Mouse (Mus musculus): ENCODE measurements around the gene Bcor. TPM values are rescaled to one million over a fixed set of nuclear protein-coding genes. Genes with fewer than 3 reads are reported as not detected.

The Bcor gene
- polyA plus RNA-seq, 2 experiments from 2014 or later, result 24.2 to 26.1 TPM

- peak; percentile 63 for ATAC-seq
Observed at GRCm38 (mm10) chrX:12151269-12151995, 8.7 kb downstream of the Bcor start.

- ATAC-seq, result peak; percentile 13
Observed at GRCm38 (mm10) chrX:12150425-12150824, 9.7 kb downstream of the Bcor start.

- no peak for ATAC-seq
Observed at GRCm38 (mm10) chrX:12146263-12146662, 13.9 kb downstream of the Bcor start.

- no peak for ATAC-seq
Observed at GRCm38 (mm10) chrX:12142832-12143231, 17.3 kb downstream of the Bcor start.

GRCm38 (mm10) chrX:12140086-12140740 lies 19.9 kb downstream of the Bcor start:
- ATAC-seq, result peak; percentile 34

- ATAC-seq, result no peak
Observed at GRCm38 (mm10) chrX:12138266-12138665, 21.9 kb downstream of the Bcor start.

- no peak for ATAC-seq
Observed at GRCm38 (mm10) chrX:12137121-12137521, 23.0 kb downstream of the Bcor start.

- ATAC-seq, result no peak
Observed at GRCm38 (mm10) chrX:12136261-12137101, 23.7 kb downstream of the Bcor start.

- ATAC-seq, result peak; percentile 74
Observed at GRCm38 (mm10) chrX:12135121-12136111, 24.7 kb downstream of the Bcor start.

GRCm38 (mm10) chrX:12134541-12134940 lies 25.6 kb downstream of the Bcor start:
- peak; percentile 55 for ATAC-seq

- no peak for ATAC-seq
Observed at GRCm38 (mm10) chrX:12133836-12134431, 26.2 kb downstream of the Bcor start.

GRCm38 (mm10) chrX:12133178-12133835 lies 26.8 kb downstream of the Bcor start:
- no peak for ATAC-seq

GRCm38 (mm10) chrX:12132541-12133177 lies 27.5 kb downstream of the Bcor start:
- ATAC-seq, result no peak

- no peak for ATAC-seq
Observed at GRCm38 (mm10) chrX:12129828-12130809, 30.0 kb downstream of the Bcor start.

GRCm38 (mm10) chrX:12129230-12129629 lies 30.9 kb downstream of the Bcor start:
- ATAC-seq, result peak; percentile 74

- ATAC-seq, result peak; percentile 35
Observed at GRCm38 (mm10) chrX:12128165-12129083, 31.7 kb downstream of the Bcor start.

GRCm38 (mm10) chrX:12127799-12128164 lies 32.4 kb downstream of the Bcor start:
- no peak for ATAC-seq

GRCm38 (mm10) chrX:12127106-12127670 lies 33.0 kb downstream of the Bcor start:
- no peak for ATAC-seq

Data from CD4-positive, CD25-positive, alpha-beta regulatory T cell, adult 4 months (primary cell).